Mouse (Mus musculus): Measurements from ENCODE around the gene Krt79.

Gene Krt79

GRCm38 (mm10) chr15:101940274-101940829 is at the start of gene Krt79:
Gene Krt79, minus strand, starts transcription at chr15:101940324.
- DNase-seq (ENCODE audit: low read depth): no peak

GRCm38 (mm10) chr15:101988714-101989113 is 48.6 kb upstream of the Krt79 start:
- no peak for DNase-seq (ENCODE audit: low read depth)

GRCm38 (mm10) chr15:101988119-101988518 is 48.0 kb upstream of the Krt79 start:
- peak; percentile 93 for DNase-seq (ENCODE audit: low read depth)

- DNase-seq (ENCODE audit: low read depth): no peak
Observed at GRCm38 (mm10) chr15:101984746-101985145, 44.6 kb upstream of the Krt79 start.

- DNase-seq (ENCODE audit: low read depth): peak; percentile 98
Observed at GRCm38 (mm10) chr15:101983949-101984601, 44.0 kb upstream of the Krt79 start.

- no peak for DNase-seq (ENCODE audit: low read depth)
Observed at GRCm38 (mm10) chr15:101983315-101983948, 43.3 kb upstream of the Krt79 start.

GRCm38 (mm10) chr15:101980849-101981248 is 40.7 kb upstream of the Krt79 start:
- peak; percentile 23 for DNase-seq (ENCODE audit: low read depth)

GRCm38 (mm10) chr15:101977043-101977726 is 37.1 kb upstream of the Krt79 start:
- peak; percentile 99 for DNase-seq (ENCODE audit: low read depth)

GRCm38 (mm10) chr15:101976641-101977040 is 36.5 kb upstream of the Krt79 start:
- peak; percentile 30 for DNase-seq (ENCODE audit: low read depth)

- peak; percentile 73 for DNase-seq (ENCODE audit: low read depth)
Observed at GRCm38 (mm10) chr15:101976023-101976422, 35.9 kb upstream of the Krt79 start.

- peak; percentile 46 for DNase-seq (ENCODE audit: low read depth)
Observed at GRCm38 (mm10) chr15:101974083-101974845, 34.1 kb upstream of the Krt79 start.

- DNase-seq (ENCODE audit: low read depth): peak; percentile 97
Observed at GRCm38 (mm10) chr15:101973414-101974077, 33.4 kb upstream of the Krt79 start.

- peak; percentile 64 for DNase-seq (ENCODE audit: low read depth)
Observed at GRCm38 (mm10) chr15:101970536-101970935, 30.4 kb upstream of the Krt79 start.

- DNase-seq (ENCODE audit: low read depth): no peak
Observed at GRCm38 (mm10) chr15:101966808-101967207, 26.7 kb upstream of the Krt79 start.

GRCm38 (mm10) chr15:101958891-101959290 is 18.8 kb upstream of the Krt79 start:
- no peak for DNase-seq (ENCODE audit: low read depth)

GRCm38 (mm10) chr15:101954187-101954586 is 14.1 kb upstream of the Krt79 start, which contains the start of gene Krt78:
Gene Krt78, minus strand, starts transcription at chr15:101954287.
- DNase-seq (ENCODE audit: low read depth): no peak

- DNase-seq (ENCODE audit: low read depth): no peak
Observed at GRCm38 (mm10) chr15:101952733-101953474, 12.8 kb upstream of the Krt79 start.

- DNase-seq (ENCODE audit: low read depth): no peak
Observed at GRCm38 (mm10) chr15:101945430-101945829, 5.3 kb upstream of the Krt79 start.

- DNase-seq (ENCODE audit: low read depth): peak; percentile 60
Observed at GRCm38 (mm10) chr15:101941948-101942347, 1.8 kb upstream of the Krt79 start.

- peak; percentile 31 for DNase-seq (ENCODE audit: low read depth)
Observed at GRCm38 (mm10) chr15:101938600-101939308, 1.4 kb downstream of the Krt79 start.

All from NIH3T3 (cell line).